Mouse (Mus musculus): ENCODE data around the gene Synrg. TPM values are rescaled to one million over a fixed set of nuclear protein-coding genes. Genes with fewer than 3 reads are reported as not detected.

Synrg gene
- polyA plus RNA-seq, 1 experiment from 2014 or later = 21.5 TPM

- Histone ChIP-seq H3K9ac (ENCODE audit: low read depth, low read length) (no peak overlapping the region), H3K27me3 (ENCODE audit: control insufficient read depth, insufficient read depth, low read length) (no peaks in the 10 kb centered on the region), H3K4me2 (replicated peaks; ENCODE audit: low read depth, low read length) (no peak overlapping the region), H3K36me3 (ENCODE audit: control insufficient read depth, insufficient read depth, low read length) (peaks cover 7% of the 10 kb centered on the region), H3K4me3 (ENCODE audit: low read depth, low read length) (no peak overlapping the region), H3K9me3 (ENCODE audit: control insufficient read depth, low read length) (no peaks in the 10 kb centered on the region), H3K4me1 (replicated peaks; ENCODE audit: control insufficient read depth, insufficient read depth, low read length) (no peaks in the 10 kb centered on the region), H3K27ac (ENCODE audit: low read depth, low read length) (no peak overlapping the region)
- WGBS = 91% methylated on average over 13 of the region's 13 CpGs
- ATAC-seq (ENCODE audit: low FRiP score) (no peak), DNase-seq (ENCODE audit: low spot score) (no peak)
Measured at GRCm38 (mm10) chr11:83976236-83976977, 12.2 kb downstream of the Synrg start.

- Histone ChIP-seq H3K4me1 (replicated peaks; ENCODE audit: control insufficient read depth, insufficient read depth, low read length) (no peaks in the 10 kb centered on the region), H3K27ac (ENCODE audit: low read depth, low read length) (no peak overlapping the region), H3K36me3 (ENCODE audit: control insufficient read depth, insufficient read depth, low read length) (peaks cover 7% of the 10 kb centered on the region), H3K27me3 (ENCODE audit: control insufficient read depth, insufficient read depth, low read length) (no peaks in the 10 kb centered on the region), H3K4me3 (ENCODE audit: low read depth, low read length) (no peak overlapping the region), H3K9ac (ENCODE audit: low read depth, low read length) (no peak overlapping the region), H3K4me2 (replicated peaks; ENCODE audit: low read depth, low read length) (no peak overlapping the region), H3K9me3 (ENCODE audit: control insufficient read depth, low read length) (no peaks in the 10 kb centered on the region)
- no peak for ATAC-seq (ENCODE audit: low FRiP score)
- DNase-seq (ENCODE audit: low spot score) = no peak
- 90% methylated on average over 2 of the region's 2 CpGs for WGBS
Measured at GRCm38 (mm10) chr11:83977810-83978209, 13.6 kb downstream of the Synrg start.

GRCm38 (mm10) chr11:83979992-83980391 is 15.8 kb downstream of the Synrg start:
- Histone ChIP-seq H3K4me3 (ENCODE audit: low read depth, low read length) (no peak overlapping the region), H3K36me3 (ENCODE audit: control insufficient read depth, insufficient read depth, low read length) (peaks cover 10% of the 10 kb centered on the region), H3K27ac (ENCODE audit: low read depth, low read length) (no peak overlapping the region), H3K9ac (ENCODE audit: low read depth, low read length) (no peak overlapping the region), H3K9me3 (ENCODE audit: control insufficient read depth, low read length) (no peaks in the 10 kb centered on the region), H3K4me2 (replicated peaks; ENCODE audit: low read depth, low read length) (no peak overlapping the region), H3K4me1 (replicated peaks; ENCODE audit: control insufficient read depth, insufficient read depth, low read length) (no peaks in the 10 kb centered on the region), H3K27me3 (ENCODE audit: control insufficient read depth, insufficient read depth, low read length) (no peaks in the 10 kb centered on the region)
- ATAC-seq (ENCODE audit: low FRiP score) = no peak
- WGBS = 94% methylated on average over 6 of the region's 6 CpGs
- DNase-seq (ENCODE audit: low spot score) = no peak

- Histone ChIP-seq H3K4me3 (ENCODE audit: low read depth, low read length) (no peak overlapping the region), H3K9me3 (ENCODE audit: control insufficient read depth, low read length) (no peaks in the 10 kb centered on the region), H3K4me1 (replicated peaks; ENCODE audit: control insufficient read depth, insufficient read depth, low read length) (no peaks in the 10 kb centered on the region), H3K36me3 (ENCODE audit: control insufficient read depth, insufficient read depth, low read length) (peaks cover 10% of the 10 kb centered on the region), H3K27me3 (ENCODE audit: control insufficient read depth, insufficient read depth, low read length) (no peaks in the 10 kb centered on the region), H3K27ac (ENCODE audit: low read depth, low read length) (no peak overlapping the region), H3K4me2 (replicated peaks; ENCODE audit: low read depth, low read length) (no peak overlapping the region), H3K9ac (ENCODE audit: low read depth, low read length) (no peak overlapping the region)
- DNase-seq (ENCODE audit: low spot score) (no peak), ATAC-seq (ENCODE audit: low FRiP score) (no peak)
- 85% methylated on average over 10 of the region's 10 CpGs for WGBS
Measured at GRCm38 (mm10) chr11:83981338-83981737, 17.1 kb downstream of the Synrg start.

- no peak overlapping the region for H3K9ac ChIP-seq (ENCODE audit: low read depth, low read length)
- no peak overlapping the region for H3K4me3 ChIP-seq (ENCODE audit: low read depth, low read length)
- WGBS = 93% methylated on average over 4 of the region's 4 CpGs
- no peak for DNase-seq (ENCODE audit: low spot score)
- H3K36me3 ChIP-seq (ENCODE audit: control insufficient read depth, insufficient read depth, low read length) = peaks cover 2% of the 10 kb centered on the region; the same call in 1 of the 2 replicates
- no peak overlapping the region for H3K27ac ChIP-seq (ENCODE audit: low read depth, low read length)
- H3K27me3 ChIP-seq (ENCODE audit: control insufficient read depth, insufficient read depth, low read length) = no peaks in the 10 kb centered on the region
- no peaks in the 10 kb centered on the region for H3K9me3 ChIP-seq (ENCODE audit: control insufficient read depth, low read length)
- H3K4me1 ChIP-seq (replicated peaks; ENCODE audit: control insufficient read depth, insufficient read depth, low read length) = no peaks in the 10 kb centered on the region
- H3K4me2 ChIP-seq (replicated peaks; ENCODE audit: low read depth, low read length) = no peak overlapping the region
- no peak for ATAC-seq (ENCODE audit: low FRiP score)
Measured at GRCm38 (mm10) chr11:83991701-83992100, 27.5 kb downstream of the Synrg start.

- ATAC-seq (ENCODE audit: low FRiP score) = no peak
- no peak overlapping the region for H3K4me2 ChIP-seq (replicated peaks; ENCODE audit: low read depth, low read length)
- WGBS = 91% methylated on average over 2 of the region's 2 CpGs
- no peaks in the 10 kb centered on the region for H3K4me1 ChIP-seq (replicated peaks; ENCODE audit: control insufficient read depth, insufficient read depth, low read length)
- H3K9ac ChIP-seq (ENCODE audit: low read depth, low read length) = no peak overlapping the region
- no peaks in the 10 kb centered on the region for H3K9me3 ChIP-seq (ENCODE audit: control insufficient read depth, low read length)
- no peak for DNase-seq (ENCODE audit: low spot score)
- no peaks in the 10 kb centered on the region for H3K27me3 ChIP-seq (ENCODE audit: control insufficient read depth, insufficient read depth, low read length)
- H3K27ac ChIP-seq (ENCODE audit: low read depth, low read length) = no peak overlapping the region
- no peak overlapping the region for H3K4me3 ChIP-seq (ENCODE audit: low read depth, low read length)
- peaks cover 2% of the 10 kb centered on the region; the same call in 1 of the 2 replicates for H3K36me3 ChIP-seq (ENCODE audit: control insufficient read depth, insufficient read depth, low read length)
Measured at GRCm38 (mm10) chr11:83993428-83993827, 29.2 kb downstream of the Synrg start.

- H3K27ac ChIP-seq (ENCODE audit: low read depth, low read length) = no peak overlapping the region
- ATAC-seq (ENCODE audit: low FRiP score) (no peak), DNase-seq (ENCODE audit: low spot score) (no peak)
- no peaks in the 10 kb centered on the region for H3K9me3 ChIP-seq (ENCODE audit: control insufficient read depth, low read length)
- no peaks in the 10 kb centered on the region for H3K4me1 ChIP-seq (replicated peaks; ENCODE audit: control insufficient read depth, insufficient read depth, low read length)
- peaks cover 2% of the 10 kb centered on the region; the same call in 1 of the 2 replicates for H3K36me3 ChIP-seq (ENCODE audit: control insufficient read depth, insufficient read depth, low read length)
- H3K4me3 ChIP-seq (ENCODE audit: low read depth, low read length) = no peak overlapping the region
- WGBS = 83% methylated on average over 3 of the region's 3 CpGs
- no peaks in the 10 kb centered on the region for H3K27me3 ChIP-seq (ENCODE audit: control insufficient read depth, insufficient read depth, low read length)
- no peak overlapping the region for H3K4me2 ChIP-seq (replicated peaks; ENCODE audit: low read depth, low read length)
- no peak overlapping the region for H3K9ac ChIP-seq (ENCODE audit: low read depth, low read length)
Measured at GRCm38 (mm10) chr11:83994481-83994880, 30.3 kb downstream of the Synrg start.

- WGBS = 92% methylated on average over 2 of the region's 2 CpGs
- DNase-seq (ENCODE audit: low spot score) (no peak), ATAC-seq (ENCODE audit: low FRiP score) (no peak)
- Histone ChIP-seq H3K9ac (ENCODE audit: low read depth, low read length) (no peak overlapping the region), H3K4me3 (ENCODE audit: low read depth, low read length) (no peak overlapping the region), H3K27me3 (ENCODE audit: control insufficient read depth, insufficient read depth, low read length) (no peaks in the 10 kb centered on the region), H3K9me3 (ENCODE audit: control insufficient read depth, low read length) (no peaks in the 10 kb centered on the region), H3K27ac (ENCODE audit: low read depth, low read length) (no peak overlapping the region), H3K4me1 (replicated peaks; ENCODE audit: control insufficient read depth, insufficient read depth, low read length) (no peaks in the 10 kb centered on the region), H3K4me2 (replicated peaks; ENCODE audit: low read depth, low read length) (no peak overlapping the region), H3K36me3 (ENCODE audit: control insufficient read depth, insufficient read depth, low read length) (peaks cover 2% of the 10 kb centered on the region; the same call in 1 of the 2 replicates)
Measured at GRCm38 (mm10) chr11:83995535-83995950, 31.3 kb downstream of the Synrg start.

- peaks cover 2% of the 10 kb centered on the region; the same call in 1 of the 2 replicates for H3K36me3 ChIP-seq (ENCODE audit: control insufficient read depth, insufficient read depth, low read length)
- ATAC-seq (ENCODE audit: low FRiP score) = no peak
- H3K9ac ChIP-seq (ENCODE audit: low read depth, low read length) = no peak overlapping the region
- no peaks in the 10 kb centered on the region for H3K9me3 ChIP-seq (ENCODE audit: control insufficient read depth, low read length)
- H3K27me3 ChIP-seq (ENCODE audit: control insufficient read depth, insufficient read depth, low read length) = no peaks in the 10 kb centered on the region
- no peak overlapping the region for H3K4me2 ChIP-seq (replicated peaks; ENCODE audit: low read depth, low read length)
- no peaks in the 10 kb centered on the region for H3K4me1 ChIP-seq (replicated peaks; ENCODE audit: control insufficient read depth, insufficient read depth, low read length)
- H3K27ac ChIP-seq (ENCODE audit: low read depth, low read length) = no peak overlapping the region
- no peak overlapping the region for H3K4me3 ChIP-seq (ENCODE audit: low read depth, low read length)
- DNase-seq (ENCODE audit: low spot score) = no peak
- 93% methylated on average over 5 of the region's 5 CpGs for WGBS
Measured at GRCm38 (mm10) chr11:83997171-83997868, 33.1 kb downstream of the Synrg start.

Data from hindbrain, embryonic 11.5 days (tissue).